Mouse (Mus musculus): ENCODE data around the gene Scamp5. TPM values are rescaled to one million over a fixed set of nuclear protein-coding genes. Genes with fewer than 3 reads are reported as not detected.
A peak's percentile ranks its signal among the peaks of the same experiment; 100 is the strongest.

The Scamp5 gene
- total RNA-seq (2015) (0.77 and 1.9 TPM in 2 replicates), total RNA-seq (2017) (1.1 and 1.8 TPM in 2 replicates)

DNA sequence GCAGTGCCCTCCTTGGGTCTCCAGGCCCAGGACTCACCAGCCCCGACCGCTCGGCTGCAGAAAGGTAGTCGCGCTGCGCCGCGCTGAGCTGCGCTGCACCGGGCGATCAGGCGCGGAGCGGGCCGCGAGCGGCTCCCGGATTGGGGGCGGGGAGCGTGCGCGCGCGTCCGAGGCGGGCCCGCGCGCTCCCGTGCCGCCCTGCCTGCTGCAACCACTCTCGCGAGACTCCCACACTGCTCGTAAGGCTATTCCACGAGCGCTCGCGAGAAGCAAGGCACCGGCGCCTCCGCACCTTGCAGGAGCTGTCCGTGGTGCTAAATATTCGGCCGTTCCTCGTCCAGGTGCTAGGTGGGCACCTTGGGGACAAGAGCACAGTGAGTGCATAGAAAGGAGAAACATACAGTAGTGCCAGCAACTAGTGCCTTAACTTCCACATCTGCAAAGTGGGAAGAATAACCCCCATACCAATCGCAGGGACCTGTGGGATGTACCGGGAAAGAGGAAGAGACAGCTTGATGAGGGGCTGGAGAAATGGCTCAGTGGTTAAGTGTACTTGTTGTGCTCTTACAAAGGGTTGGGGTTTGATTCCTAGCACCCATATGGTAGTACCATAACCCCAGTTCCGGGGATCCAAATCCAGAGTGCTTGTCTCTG is at the start of gene Scamp5:
Scamp5 (minus strand) TSS at position 165 of the 654 bp plus-strand sequence.
- peak; percentile 99 for ATAC-seq (replicated peaks; ENCODE audit: poor library complexity)

DNA sequence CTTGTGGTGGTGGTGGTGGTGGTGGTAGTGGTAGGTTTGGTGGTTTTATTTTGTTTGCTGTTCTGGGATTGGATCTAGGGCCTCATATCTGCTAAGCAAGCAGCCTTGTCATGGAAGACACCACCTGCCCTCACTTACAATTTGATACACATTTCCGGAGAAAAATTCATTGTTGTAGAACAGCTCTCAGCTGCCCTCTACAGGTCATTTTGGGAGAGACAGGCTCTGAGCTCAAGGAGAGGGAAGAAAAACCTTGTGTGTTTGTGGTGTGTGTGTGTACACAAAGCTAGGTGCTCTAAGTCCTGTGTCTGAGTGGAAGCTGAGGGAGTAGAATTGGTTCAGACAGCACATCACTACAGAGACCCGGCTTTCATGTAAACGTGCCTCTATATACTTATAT is 49.3 kb upstream of the Scamp5 start:
- peak; percentile 63 for ATAC-seq (replicated peaks; ENCODE audit: poor library complexity)

DNA sequence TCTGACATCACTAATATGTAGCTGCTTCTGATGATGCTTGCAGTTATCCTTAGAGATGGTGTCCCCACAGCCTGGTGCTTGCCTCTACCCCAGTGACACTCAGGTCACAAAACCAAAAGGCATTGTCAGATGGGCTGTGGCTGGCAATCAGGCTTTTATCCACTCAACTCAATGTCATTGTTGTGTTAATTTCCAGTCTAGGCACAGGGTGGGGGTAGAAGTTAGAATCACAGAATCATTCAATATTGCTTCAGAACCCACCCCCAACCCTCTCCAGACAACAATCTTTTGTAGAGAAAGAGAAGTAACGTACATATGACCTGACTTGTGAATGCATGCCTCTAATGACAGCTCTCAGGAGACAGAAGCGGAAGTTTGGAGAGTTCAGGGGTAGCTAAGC is 42.7 kb upstream of the Scamp5 start:
- no peak for ATAC-seq (replicated peaks; ENCODE audit: poor library complexity)

DNA sequence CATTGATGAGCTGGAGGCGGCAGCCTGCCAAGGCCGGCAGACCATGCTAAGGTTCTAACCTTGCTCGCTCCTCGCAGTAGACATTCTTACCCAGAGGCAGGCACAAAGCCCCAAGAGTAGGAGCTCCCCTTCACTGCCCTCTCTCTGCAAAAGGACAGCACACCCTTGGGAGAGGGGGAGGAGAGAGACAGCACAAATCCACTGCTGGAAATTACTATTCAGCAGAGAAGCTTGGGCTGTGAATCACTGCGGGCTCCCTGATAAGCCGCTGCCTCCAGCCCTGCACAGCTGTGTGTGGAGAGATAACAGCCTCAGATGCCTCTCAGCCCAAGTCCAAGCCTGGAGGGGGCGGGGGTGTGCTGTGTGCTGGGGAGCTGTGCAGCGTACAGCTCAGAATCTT is 37.8 kb upstream of the Scamp5 start:
- peak; percentile 98 for ATAC-seq (replicated peaks; ENCODE audit: poor library complexity)

DNA sequence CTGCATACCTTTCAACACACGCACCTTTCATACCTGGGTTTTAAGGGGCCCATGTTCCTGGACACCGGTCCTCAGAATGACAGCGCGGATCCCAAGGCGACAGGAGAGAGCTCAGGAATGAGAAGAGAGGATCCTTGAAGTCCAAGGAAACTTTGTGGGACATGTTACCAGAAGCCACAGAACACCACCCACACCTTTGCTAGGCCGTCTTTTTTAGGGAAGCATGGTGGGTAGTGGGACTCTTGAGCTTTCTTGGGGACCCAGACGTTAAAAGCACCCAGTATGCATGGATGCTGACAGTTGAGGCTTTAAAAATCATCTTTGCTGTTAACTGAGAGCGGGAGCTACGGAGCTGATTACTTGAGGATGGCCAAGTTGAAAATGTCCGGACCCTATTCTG is 37.0 kb upstream of the Scamp5 start:
- ATAC-seq (replicated peaks; ENCODE audit: poor library complexity): no peak

DNA sequence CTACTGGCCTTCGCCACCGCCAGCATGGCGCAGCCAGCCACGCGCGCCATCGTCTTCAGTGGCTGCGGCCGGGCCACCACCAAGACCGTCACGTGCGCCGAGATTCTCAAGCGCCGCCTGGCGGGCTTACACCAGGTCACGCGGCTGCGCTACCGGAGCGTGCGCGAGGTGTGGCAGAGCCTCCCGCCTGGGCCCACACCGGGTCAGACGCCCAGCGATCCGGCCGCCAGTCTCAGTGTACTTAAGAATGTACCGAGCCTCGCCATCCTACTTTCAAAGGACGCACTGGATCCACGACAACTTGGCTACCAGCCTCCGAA is 36.5 kb upstream of the Scamp5 start:
- peak; percentile 35; the same call in 1 of the 2 replicates for ATAC-seq (replicated peaks; ENCODE audit: poor library complexity)

DNA sequence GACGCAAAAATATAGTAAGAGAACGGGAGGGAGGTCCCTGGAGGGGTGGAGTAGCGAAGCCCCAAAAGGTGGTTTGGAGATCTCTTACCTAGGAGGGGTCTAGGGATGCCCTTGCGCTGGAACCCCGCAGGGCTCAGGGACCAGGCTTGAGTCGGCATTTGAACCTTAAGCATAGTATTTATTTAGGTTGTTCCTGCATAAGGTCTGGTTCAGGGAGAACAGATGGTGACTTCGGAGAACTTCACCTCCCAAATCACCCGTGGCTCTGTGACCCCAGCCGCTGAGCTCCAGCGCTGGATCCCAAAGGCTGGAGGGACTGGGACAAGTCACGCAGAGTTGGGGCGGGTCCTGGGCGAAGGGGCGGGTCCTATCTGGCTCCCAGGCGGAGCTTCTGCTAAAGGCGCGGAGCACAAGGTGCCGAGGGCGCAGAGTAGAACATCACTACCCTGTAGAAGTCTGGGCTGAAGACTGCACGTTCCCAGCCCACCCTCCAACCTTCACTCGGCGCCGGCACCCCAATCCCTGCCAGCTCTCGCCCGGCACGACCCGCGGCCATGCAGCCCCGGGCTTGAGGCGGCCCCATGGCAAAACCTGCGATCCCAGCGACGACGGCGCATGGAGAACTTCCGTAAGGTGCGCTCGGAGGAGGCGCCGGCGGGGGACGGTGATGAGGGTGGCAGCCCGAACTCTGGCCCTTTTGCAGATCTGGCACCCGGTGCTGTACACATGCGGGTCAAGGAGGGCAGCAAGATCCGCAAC is 35.9 kb upstream of the Scamp5 start, which contains the start of gene Rpp25:
Rpp25 (plus strand) TSS at position 405 of the 759 bp plus-strand sequence.
- ATAC-seq (replicated peaks; ENCODE audit: poor library complexity): no peak

DNA sequence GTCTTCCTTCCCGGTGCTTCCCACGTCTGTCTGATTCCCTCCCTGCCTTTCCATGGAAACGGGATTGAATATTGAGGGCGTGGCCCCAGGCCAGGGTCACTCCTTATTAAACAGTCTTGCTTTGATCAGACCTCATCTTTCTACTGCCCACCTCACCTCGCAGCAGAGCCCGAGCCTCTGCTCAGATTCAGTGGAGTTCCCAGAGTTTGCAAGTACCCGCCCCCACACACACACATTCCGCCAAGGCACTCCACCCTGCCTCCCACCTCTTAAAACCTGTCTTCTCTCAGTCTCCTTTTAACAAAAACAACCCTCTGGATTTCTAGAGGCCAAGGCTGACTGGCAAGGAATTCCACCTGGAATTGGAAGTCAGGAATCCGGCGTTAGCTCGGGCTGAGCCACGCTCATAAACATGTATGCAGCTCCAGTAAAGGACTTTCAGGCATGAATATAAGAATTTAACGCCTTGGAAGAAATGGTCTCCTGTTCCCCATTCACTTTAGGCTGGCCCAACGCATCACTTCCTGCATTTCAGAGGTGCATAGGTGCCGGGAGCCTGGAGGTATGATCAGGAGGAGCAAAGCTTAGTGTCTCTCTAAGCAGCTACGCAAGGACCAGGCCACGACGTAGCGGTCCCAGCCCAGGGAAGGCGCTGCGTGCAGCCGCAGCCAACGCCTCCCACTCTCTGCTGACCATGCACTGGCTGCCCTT is 35.2 kb upstream of the Scamp5 start:
- ATAC-seq (replicated peaks; ENCODE audit: poor library complexity): no peak

DNA sequence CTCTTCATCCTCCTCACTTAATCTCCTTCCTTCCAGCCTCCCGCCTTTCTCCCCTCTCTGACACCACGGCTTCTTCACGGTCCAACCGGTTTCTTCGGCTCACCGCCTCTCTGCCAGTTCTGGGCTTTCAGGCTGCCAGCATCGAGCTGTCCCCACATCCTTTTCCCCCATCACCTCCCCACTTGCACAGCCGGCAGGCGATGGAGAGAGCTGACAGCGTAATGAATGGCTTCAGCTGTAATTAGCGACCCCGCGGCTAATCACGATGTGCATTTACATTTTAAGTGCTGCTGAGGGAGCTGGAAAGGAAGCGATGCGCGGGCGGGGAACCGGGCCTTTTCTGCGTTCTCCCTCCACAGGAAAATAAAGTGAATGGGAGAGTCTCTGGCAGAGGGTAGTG is 34.0 kb upstream of the Scamp5 start:
- no peak for ATAC-seq (replicated peaks; ENCODE audit: poor library complexity)

DNA sequence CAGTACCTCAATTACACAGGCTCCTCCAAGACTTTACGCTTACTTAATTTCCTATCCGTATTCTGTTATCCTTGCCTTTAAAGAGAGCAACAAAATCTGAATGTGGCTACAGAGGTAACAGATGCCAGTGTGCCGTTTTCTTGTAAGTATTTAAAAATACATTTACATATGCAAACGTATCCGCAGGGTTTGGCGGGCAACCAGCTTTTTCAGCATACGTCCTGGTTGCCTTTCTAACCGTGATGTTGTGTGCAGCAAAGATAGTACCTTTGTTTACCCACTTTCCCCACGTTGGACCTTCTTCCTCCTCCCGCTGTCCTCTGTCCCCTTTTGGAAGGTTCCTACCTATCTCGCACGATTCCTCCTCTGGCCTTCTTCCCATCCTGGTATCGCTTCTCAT is 33.6 kb upstream of the Scamp5 start:
- no peak for ATAC-seq (replicated peaks; ENCODE audit: poor library complexity)

DNA sequence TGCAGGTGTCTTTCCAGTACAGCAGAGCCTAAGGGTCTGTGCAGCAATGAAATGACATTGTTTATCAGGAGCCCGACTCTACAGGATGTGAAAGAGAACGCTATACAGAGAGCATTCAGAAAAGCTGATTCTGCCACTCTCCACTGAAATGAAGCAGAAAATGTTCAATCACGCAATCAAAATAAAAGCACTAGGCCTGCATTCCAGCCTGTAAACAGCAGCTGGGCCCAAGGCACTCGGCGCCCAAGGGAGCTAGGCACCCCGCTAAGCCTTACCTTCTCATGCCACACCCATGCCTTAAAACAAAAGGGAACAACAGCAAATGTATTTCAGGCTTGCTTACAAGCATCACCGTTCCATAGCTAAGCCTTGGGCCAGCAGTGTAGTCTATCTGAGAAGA is 30.7 kb upstream of the Scamp5 start:
- ATAC-seq (replicated peaks; ENCODE audit: poor library complexity): no peak

DNA sequence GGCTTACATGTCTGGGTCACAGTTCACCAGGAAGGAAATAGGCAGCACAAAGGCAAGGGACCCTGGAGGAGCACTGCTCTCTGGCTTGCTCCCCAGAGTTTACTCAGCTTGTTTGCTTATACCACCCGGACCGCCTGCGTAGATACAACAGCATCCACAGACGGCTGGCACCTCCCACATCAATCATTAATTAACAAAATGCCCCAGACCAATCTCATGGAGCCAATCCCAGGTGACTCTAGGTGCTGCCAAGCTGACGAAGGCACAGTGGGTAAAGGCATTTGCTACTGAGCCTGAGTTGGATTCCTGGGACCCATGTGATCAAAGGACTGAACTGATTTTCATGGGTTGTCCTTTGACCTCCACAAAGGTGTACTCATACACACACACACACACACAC is 29.4 kb upstream of the Scamp5 start:
- no peak for ATAC-seq (replicated peaks; ENCODE audit: poor library complexity)

DNA sequence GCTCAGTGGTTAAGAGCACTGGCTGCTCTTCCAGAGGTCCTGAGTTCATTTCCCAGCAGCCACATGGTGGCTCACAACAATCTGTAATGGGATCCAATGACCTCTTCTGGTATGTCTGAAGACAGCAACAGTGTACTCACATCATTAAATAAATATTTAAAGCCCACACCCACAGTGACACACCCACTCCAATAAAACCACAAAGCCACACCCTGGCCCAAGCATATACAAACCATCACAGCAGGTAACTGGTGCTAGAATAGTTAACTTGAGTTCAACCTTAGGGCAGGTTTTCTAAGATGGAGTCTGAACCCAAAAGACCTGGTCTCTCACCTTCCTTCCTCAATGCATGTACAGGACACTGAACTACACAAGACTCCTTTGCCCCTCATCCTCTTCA is 27.1 kb upstream of the Scamp5 start:
- no peak for ATAC-seq (replicated peaks; ENCODE audit: poor library complexity)

DNA sequence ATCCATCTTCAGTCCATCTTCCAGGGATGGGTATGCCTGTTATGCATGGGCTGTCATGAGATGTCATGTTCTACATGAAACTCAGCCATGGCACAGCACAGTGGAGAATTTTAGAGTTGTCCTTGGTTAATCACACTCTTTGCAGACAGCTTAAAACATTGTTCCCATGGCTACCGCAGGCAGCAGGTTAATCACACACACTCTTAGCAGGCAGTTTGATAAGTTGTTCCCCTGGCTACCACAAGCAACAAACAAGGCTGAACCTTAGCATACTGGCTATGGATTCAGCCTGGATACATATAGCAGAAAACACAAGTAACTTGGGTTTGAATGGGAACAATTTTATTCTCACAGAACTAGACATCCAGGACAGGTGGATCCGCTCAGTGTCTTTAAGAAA is 25.7 kb upstream of the Scamp5 start:
- no peak for ATAC-seq (replicated peaks; ENCODE audit: poor library complexity)

DNA sequence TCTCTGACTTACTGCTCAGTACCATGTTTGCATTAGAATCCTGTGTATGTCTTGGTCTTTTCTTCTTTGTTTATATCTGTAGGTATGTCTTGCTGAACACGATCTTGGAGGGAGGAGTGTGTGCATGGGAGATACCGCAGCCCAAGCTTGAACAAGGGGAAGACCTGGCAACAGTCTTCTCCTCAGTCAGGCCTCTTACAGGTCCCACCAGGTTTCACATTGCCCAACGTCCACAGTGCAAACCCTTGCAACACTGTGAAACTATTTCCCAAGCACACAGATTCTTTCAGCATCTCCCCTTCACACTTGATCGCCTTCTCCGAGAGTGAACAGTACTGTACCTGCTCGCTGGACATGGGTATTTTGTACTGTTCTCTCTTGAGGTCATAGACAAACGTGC is 19.9 kb upstream of the Scamp5 start:
- ATAC-seq (replicated peaks; ENCODE audit: poor library complexity): 0 out of 2 replicates have a peak, but pooled peaks have one; percentile 37

DNA sequence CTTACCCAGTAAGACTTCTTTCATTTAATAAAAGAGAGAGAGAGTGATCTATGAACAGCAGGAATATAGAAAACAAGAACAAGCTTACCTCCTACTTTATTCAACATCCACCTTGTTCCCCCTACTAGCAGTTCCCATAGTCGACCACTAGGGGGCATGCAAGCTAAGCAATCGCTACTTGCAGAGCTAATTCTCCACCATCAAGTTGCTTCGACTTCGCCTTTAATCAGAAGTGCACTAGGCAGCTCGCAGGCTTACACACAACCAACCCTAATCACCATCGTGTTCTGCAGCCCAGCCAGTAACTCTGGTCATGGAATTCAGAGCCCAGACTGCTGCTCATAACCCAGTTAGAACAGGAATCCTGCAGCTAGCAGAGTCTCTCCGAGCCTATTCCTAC is 17.9 kb upstream of the Scamp5 start:
- peak; percentile 91 for ATAC-seq (replicated peaks; ENCODE audit: poor library complexity)

DNA sequence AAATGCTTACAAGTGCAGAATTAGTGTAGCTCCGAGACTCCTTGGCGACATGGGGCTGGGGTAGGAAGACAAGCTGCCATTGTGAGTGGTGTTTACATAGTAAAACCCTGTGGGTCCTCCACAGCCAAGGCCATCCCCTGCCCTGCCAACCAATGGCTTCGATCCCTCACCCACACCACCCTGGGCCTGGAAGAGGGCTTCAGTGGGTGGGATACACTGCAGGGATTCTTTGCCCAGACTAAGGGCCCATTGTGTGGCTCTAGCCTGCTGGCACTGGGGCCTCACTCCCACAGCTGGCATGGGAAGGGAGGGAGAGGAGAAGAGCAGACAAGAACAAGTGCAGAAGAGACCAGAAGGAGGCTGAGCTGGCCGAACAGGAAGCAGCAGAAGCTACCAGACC is 1.1 kb upstream of the Scamp5 start:
- ATAC-seq (replicated peaks; ENCODE audit: poor library complexity): no peak

DNA sequence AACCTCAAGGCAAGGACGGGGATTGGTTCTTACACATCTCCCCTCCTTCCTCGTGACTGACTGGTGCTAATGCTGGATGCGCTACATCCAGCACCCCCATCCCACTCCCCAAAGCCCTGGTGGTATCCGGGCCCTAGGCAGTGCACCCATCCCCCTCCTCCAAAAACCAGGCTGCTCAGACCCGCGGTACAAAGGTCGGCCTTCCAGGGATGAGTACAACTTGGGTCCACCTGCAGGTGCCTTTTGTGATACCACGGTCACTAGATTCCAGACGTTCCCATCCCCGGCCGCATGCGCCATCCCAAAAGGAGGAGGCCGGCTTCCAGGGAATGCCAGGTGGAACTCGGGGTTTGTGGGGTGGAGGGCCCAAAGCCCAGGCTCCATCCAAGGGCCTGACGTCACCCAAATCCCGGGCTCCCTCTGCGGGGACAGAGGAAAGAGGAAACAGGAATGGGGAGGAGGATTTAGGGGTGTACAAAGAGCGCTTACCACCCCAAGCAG is 539 bp downstream of the Scamp5 start:
- no peak for ATAC-seq (replicated peaks; ENCODE audit: poor library complexity)

DNA sequence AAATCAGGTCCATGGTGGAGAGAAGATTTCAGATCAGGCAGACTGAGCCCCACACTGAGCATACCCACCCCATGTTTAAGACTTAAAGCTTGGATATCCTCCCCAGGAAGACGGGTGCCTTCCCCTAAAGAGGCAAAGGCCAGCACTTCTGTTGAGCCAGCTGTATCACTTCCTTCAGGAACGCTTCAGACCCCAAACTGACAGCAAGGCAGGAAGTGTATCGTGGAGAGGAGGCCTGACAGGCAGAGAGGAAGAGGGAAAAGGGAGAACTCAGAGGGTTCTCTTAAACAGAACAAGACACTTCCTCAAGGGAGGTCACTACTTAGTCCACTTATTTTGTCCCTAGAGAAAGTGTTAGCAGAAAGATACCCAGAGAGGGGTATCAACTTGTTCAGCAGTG is 1.8 kb downstream of the Scamp5 start:
- peak; percentile 33 for ATAC-seq (replicated peaks; ENCODE audit: poor library complexity)

DNA sequence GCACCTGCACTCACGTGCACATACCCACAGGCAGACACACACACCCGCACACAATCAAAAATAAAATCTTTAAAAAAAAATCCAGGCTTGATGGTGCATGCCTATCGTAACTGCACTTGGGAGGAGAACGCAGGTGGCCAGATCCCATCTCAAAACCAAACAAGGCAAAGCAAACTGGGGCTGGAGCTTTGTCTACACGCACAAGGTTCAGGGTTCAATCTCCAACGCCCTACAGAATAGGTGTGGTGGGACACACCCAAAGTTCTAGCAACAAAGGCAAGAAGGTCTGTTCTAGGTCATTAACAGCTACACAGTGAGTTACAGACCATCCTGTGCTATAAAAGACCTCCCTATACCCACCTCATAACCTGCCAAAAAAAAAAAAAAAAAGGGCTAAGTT is 5.0 kb downstream of the Scamp5 start:
- no peak for ATAC-seq (replicated peaks; ENCODE audit: poor library complexity)

DNA sequence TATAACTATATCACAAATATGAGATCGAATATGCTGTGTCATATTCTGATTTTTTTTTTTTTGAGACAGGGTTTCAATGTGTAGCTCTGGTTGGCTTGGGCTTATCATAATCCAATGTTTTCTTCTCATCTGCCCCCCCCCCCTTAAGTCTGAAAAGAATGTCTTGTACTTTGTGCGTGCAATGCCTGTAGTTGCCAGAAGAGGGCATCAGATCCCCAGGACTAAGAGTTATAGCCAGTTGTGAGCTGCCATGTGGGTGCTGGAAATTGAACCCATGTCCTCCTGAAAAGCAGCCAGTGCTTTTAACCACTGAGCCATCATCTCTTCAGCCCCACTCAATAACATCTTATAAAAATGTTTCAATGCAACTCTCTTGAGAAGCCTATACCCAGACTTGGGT is 8.2 kb downstream of the Scamp5 start:
- ATAC-seq (replicated peaks; ENCODE audit: poor library complexity): 0 out of 2 replicates have a peak, but pooled peaks have one; percentile 39

DNA sequence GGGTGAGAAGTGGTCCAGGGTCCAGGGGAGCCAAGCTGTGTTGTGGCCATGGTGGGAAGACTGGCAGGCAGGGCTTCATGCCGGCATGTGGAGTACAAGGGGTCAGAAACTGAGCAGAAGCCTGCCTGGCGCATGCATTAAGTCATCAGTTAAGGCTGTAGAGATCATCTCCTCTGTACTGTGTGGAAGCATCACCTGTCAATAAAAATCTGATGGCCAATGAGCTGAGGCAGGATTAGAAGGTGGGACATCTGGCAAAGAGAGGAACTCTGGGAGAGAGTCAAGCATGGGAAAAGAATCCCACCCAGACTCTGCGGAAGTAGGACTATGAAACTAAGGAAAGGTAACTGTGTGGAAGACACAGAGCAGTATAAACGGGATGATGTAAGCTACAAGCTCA is 14.3 kb downstream of the Scamp5 start:
- ATAC-seq (replicated peaks; ENCODE audit: poor library complexity): no peak
